10 mouse cellular contexts compared by ENCODE assay signal in the genomic region with DNA sequence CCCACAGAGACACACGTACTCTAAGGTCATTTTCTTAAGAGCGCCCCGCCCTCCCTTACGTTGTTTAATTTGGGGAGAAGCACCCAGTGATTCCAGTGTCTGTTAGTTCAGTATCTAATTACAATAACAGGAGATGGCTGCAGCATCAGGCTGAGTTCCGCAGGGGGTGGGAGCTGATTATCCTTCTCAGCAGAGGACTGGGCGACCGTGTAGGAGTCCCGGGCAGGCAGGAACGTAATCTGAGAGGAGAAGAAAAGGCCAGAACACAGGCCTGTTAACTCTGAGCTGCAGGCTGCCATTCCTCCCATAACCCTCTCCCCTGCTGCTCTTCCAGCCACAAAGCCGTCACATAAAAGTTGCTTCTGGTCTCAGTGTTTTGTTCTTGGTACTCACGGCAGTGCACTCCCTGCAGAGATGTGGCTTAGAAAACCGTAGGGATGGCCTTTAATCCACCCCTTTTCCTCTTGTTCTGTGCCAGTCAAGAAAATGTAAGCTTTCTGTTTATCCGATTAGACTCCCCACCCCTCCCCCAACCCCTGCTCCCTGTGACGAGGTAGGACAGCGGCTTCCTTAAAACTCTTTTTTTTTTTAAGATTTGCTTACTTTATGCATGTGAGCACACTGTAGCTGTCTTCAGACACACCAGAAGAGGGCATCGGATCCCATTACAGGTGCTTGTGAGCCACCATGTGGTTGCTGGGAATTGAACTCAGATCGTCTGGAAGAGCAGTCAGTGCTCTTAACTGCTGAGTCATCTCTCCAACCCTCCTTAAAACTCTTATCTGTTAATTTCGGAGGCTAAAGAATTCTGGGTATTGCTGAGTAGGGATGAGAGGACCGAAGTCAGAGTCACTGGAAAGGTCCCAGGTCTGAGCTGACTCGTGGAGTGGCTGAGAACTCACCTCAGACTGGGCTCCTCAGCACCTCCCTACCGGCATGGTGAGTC.
DNase-seq lines count a peak whose midpoint lies in the region; ATAC-seq lines count a peak whose summit lies in the region.
"Had no signal": no experiment of that assay in that cellular context is flagged by ENCODE, and none has a peak within 500 bp of the region (broad histone marks: within the 10 kb centered on the region; RNA-seq: fewer than 3 reads in every experiment).

No protein-coding gene starts in this region.

- H3K9me3 ChIP-seq in heart, embryonic 11.5 days (replicated peaks; ENCODE audit: control insufficient read depth, low read length), result no peaks in the 10 kb centered on the region
- no peaks in the 10 kb centered on the region for H3K9me3 ChIP-seq in liver, embryonic 11.5 days (ENCODE audit: control insufficient read depth, low read length)
- H3K9me3 ChIP-seq in neural tube, embryonic 13.5 days, result no peaks in the 10 kb centered on the region

- H3K4me2 ChIP-seq in heart, embryonic 11.5 days, result peak overlapping the region; percentile 72
- peak overlapping the region; percentile 62 for H3K4me2 ChIP-seq in liver, embryonic 11.5 days
- H3K4me2 ChIP-seq in neural tube, embryonic 13.5 days, result peak overlapping the region; percentile 46

- H3K27me3 ChIP-seq in heart, embryonic 11.5 days (ENCODE audit: control insufficient read depth, insufficient read depth, low read length), result no peaks in the 10 kb centered on the region
- H3K27me3 ChIP-seq in liver, embryonic 11.5 days (replicated peaks; ENCODE audit: control insufficient read depth, insufficient read depth, low read length), result no peaks in the 10 kb centered on the region
- H3K27me3 ChIP-seq in neural tube, embryonic 13.5 days, result no peaks in the 10 kb centered on the region
- H3K27me3 ChIP-seq: Patski had no signal

- H3K9ac ChIP-seq in heart, embryonic 11.5 days (ENCODE audit: low read depth, low read length), result peak overlapping the region; percentile 72
- H3K9ac ChIP-seq in liver, embryonic 11.5 days (ENCODE audit: low read depth, low read length), result peak overlapping the region; percentile 55
- H3K9ac ChIP-seq in neural tube, embryonic 13.5 days, result peak overlapping the region; percentile 63; the same call in 1 of the 2 replicates

- H3K4me1 ChIP-seq in heart, embryonic 11.5 days (ENCODE audit: control insufficient read depth, insufficient read depth, low read length), result no peaks in the 10 kb centered on the region; the same call in 1 of the 2 replicates
- peaks cover 10% of the 10 kb centered on the region; the same call in 1 of the 2 replicates for H3K4me1 ChIP-seq in liver, embryonic 11.5 days (replicated peaks; ENCODE audit: control insufficient read depth, insufficient read depth, low read length)
- peaks cover 29% of the 10 kb centered on the region for H3K4me1 ChIP-seq in neural tube, embryonic 13.5 days (replicated peaks)

- no peak for ATAC-seq in heart, embryonic 11.5 days (replicated peaks; ENCODE audit: insufficient number of reproducible peaks, low FRiP score, low TSS enrichment)
- peak; percentile 64 for ATAC-seq in liver, embryonic 11.5 days (replicated peaks; ENCODE audit: low FRiP score)
- ATAC-seq in neural tube, embryonic 13.5 days (ENCODE audit: low read depth), result peak; percentile 64
- ATAC-seq: Patski had no signal

- WGBS in heart, embryonic 11.5 days (ENCODE audit: insufficient replicate concordance), result 4% methylated on average over 21 of the region's 21 CpGs
- WGBS in liver, embryonic 11.5 days, result 12% methylated on average over 21 of the region's 21 CpGs
- WGBS in neural tube, embryonic 13.5 days, result 2% methylated on average over 21 of the region's 21 CpGs

- no peak overlapping the region for H3K27ac ChIP-seq in heart, embryonic 11.5 days (ENCODE audit: low read depth, low read length)
- H3K27ac ChIP-seq in liver, embryonic 11.5 days (ENCODE audit: low read depth, low read length), result peak overlapping the region; percentile 55; the same call in 1 of the 2 replicates
- peak overlapping the region; percentile 79 for H3K27ac ChIP-seq in neural tube, embryonic 13.5 days (replicated peaks)
- H3K27ac ChIP-seq: macrophage had no signal

- H3K36me3 ChIP-seq in heart, embryonic 11.5 days (ENCODE audit: control insufficient read depth, insufficient read depth, low read length), result no peaks in the 10 kb centered on the region
- H3K36me3 ChIP-seq in liver, embryonic 11.5 days (ENCODE audit: control insufficient read depth, insufficient read depth, low read length), result no peaks in the 10 kb centered on the region
- H3K36me3 ChIP-seq in neural tube, embryonic 13.5 days, result no peaks in the 10 kb centered on the region

- DNase-seq in heart, adult 11 months, result peak; percentile 95
- DNase-seq in heart, adult 9 months (ENCODE audit: low spot score in 2 of 2), result no peak
- DNase-seq in c-Kit-positive CD71-positive TER-119-positive erythroid progenitor cells, embryonic 14.5 days (ENCODE audit: low spot score), result peak; percentile 57
- DNase-seq in liver, embryonic 11.5 days (ENCODE audit: low spot score), result peak; percentile 49
- DNase-seq in urinary bladder, postnatal 4 days (ENCODE audit: low spot score in 2 of 2), result no peak
- DNase-seq in right cerebral cortex, postnatal 10 days (ENCODE audit: low spot score in 2 of 2), result no peak

- peak overlapping the region; percentile 29 for H3K4me3 ChIP-seq in heart, embryonic 11.5 days (ENCODE audit: low read depth, low read length)
- peak overlapping the region; percentile 33 for H3K4me3 ChIP-seq in liver, embryonic 11.5 days (ENCODE audit: low read depth, low read length)
- peak overlapping the region; percentile 8; the same call in 1 of the 2 replicates for H3K4me3 ChIP-seq in neural tube, embryonic 13.5 days

Comparison
In these comparisons a context has a peak if more than half of its experiments do, and no peak if none do; other contexts are left out.
1. DNase-seq: peak in heart, adult 11 months (single experiment), c-Kit-positive CD71-positive TER-119-positive erythroid progenitor cells, embryonic 14.5 days (single experiment) and liver, embryonic 11.5 days (single experiment); none in heart, adult 9 months (0 of 2), urinary bladder, postnatal 4 days (0 of 2) and right cerebral cortex, postnatal 10 days (0 of 2).
2. Peak in every context shown above with its lines, with median percentiles within 50 percentile points of each other: H3K4me2 ChIP-seq, H3K4me3 ChIP-seq and H3K9ac ChIP-seq.